25 mouse cellular contexts compared by ENCODE assay signal in the genomic region with DNA sequence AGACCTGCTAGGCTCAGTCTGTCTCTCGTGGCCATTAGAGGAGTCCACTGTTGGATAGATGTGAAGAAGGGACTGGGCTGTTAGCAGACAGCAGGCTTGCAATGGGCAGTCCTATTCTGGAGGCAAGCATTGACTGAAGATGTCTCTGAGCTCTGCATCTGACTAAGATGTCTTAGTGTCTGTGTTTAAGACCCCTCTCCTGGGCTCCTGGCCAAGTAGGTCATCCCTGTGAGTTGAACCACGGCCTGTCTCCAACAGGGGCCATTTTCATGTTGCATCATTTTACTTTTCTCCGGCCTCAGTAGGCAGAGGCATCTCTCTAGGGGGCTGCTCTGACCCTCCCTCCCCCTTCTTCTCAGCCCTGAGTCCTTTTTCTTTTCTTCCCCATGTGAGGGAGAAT. TPM values are rescaled to one million over a fixed set of nuclear protein-coding genes. Genes with fewer than 3 reads are reported as not detected.
A peak's percentile ranks its signal among the peaks of the same experiment; 100 is the strongest.
DNase-seq lines count a peak whose midpoint lies in the region; ATAC-seq and TF ChIP-seq lines count a peak whose summit lies in the region.
"Had no signal": no experiment of that assay in that cellular context is flagged by ENCODE, and none has a peak within 500 bp of the region (broad histone marks: within the 10 kb centered on the region; RNA-seq: fewer than 3 reads in every experiment).

No protein-coding gene starts in this region.

- no peaks in the 10 kb centered on the region for H3K36me3 ChIP-seq in intestine, embryonic 14.5 days (ENCODE audit: control insufficient read depth, insufficient read depth, low read length)
- H3K36me3 ChIP-seq in intestine, postnatal 0 days (ENCODE audit: control insufficient read depth, insufficient read depth): no peaks in the 10 kb centered on the region
- H3K36me3 ChIP-seq in lung, embryonic 15.5 days: no peaks in the 10 kb centered on the region
- no peaks in the 10 kb centered on the region for H3K36me3 ChIP-seq in embryonic facial prominence, embryonic 15.5 days
- H3K36me3 ChIP-seq in intestine, embryonic 16.5 days (ENCODE audit: control insufficient read depth, insufficient read depth, low read length): no peaks in the 10 kb centered on the region
- H3K36me3 ChIP-seq: heart, embryonic 10.5 days; heart, embryonic 15.5 days; hindbrain, embryonic 12.5 days; limb, embryonic 13.5 days had no signal

- no peaks in the 10 kb centered on the region for H3K9me3 ChIP-seq in intestine, embryonic 14.5 days (ENCODE audit: control insufficient read depth, low read length)
- H3K9me3 ChIP-seq in intestine, postnatal 0 days (ENCODE audit: control insufficient read depth): no peaks in the 10 kb centered on the region
- no peaks in the 10 kb centered on the region for H3K9me3 ChIP-seq in lung, embryonic 15.5 days
- H3K9me3 ChIP-seq in embryonic facial prominence, embryonic 15.5 days (replicated peaks): no peaks in the 10 kb centered on the region
- no peaks in the 10 kb centered on the region for H3K9me3 ChIP-seq in intestine, embryonic 16.5 days (ENCODE audit: control insufficient read depth, low read length)
- H3K9me3 ChIP-seq: heart, embryonic 10.5 days; heart, embryonic 15.5 days; hindbrain, embryonic 12.5 days; limb, embryonic 13.5 days had no signal

- TF ChIP-seq CTCF in intestine, postnatal 0 days (IDR thresholded peaks at IDR 0.05; ENCODE audit: low read depth): no peak

- H3K4me3 ChIP-seq in intestine, embryonic 14.5 days (ENCODE audit: low read depth, low read length): no peak overlapping the region
- no peak overlapping the region for H3K4me3 ChIP-seq in intestine, postnatal 0 days (ENCODE audit: low read depth, low read length)
- no peak overlapping the region for H3K4me3 ChIP-seq in lung, embryonic 15.5 days
- H3K4me3 ChIP-seq in embryonic facial prominence, embryonic 15.5 days (replicated peaks): no peak overlapping the region
- H3K4me3 ChIP-seq in intestine, embryonic 16.5 days (ENCODE audit: low read length): no peak overlapping the region
- H3K4me3 ChIP-seq: heart, embryonic 10.5 days; heart, embryonic 15.5 days; hindbrain, embryonic 12.5 days; limb, embryonic 13.5 days had no signal

- H3K27me3 ChIP-seq in intestine, embryonic 14.5 days (replicated peaks; ENCODE audit: control insufficient read depth, insufficient read depth, low read length): no peaks in the 10 kb centered on the region
- H3K27me3 ChIP-seq in intestine, postnatal 0 days (replicated peaks; ENCODE audit: control insufficient read depth, insufficient read depth, low read length): no peaks in the 10 kb centered on the region
- no peaks in the 10 kb centered on the region for H3K27me3 ChIP-seq in lung, embryonic 15.5 days
- H3K27me3 ChIP-seq in embryonic facial prominence, embryonic 15.5 days: no peaks in the 10 kb centered on the region
- H3K27me3 ChIP-seq in intestine, embryonic 16.5 days (replicated peaks; ENCODE audit: control insufficient read depth, insufficient read depth, low read length): no peaks in the 10 kb centered on the region
- H3K27me3 ChIP-seq: heart, embryonic 15.5 days; hindbrain, embryonic 12.5 days; limb, embryonic 13.5 days; Patski had no signal

- no peak for DNase-seq in intestine, embryonic 14.5 days (ENCODE audit: low spot score)
- DNase-seq in lung, postnatal 4 days: no peak
- DNase-seq in embryo, embryonic 10.5 days (ENCODE audit: low spot score): no peak
- no peak for DNase-seq in thymus, postnatal 0 days (ENCODE audit: low spot score)
- DNase-seq: adrenal gland, postnatal 10 days; cerebellum, adult 8-10 months; gastrocnemius, postnatal 25 days; heart, adult 11 months; kidney, adult 2 months; kidney, postnatal 14 days; layer of hippocampus, adult 9-11 months; midbrain, embryonic 14.5 days; thymus, postnatal 4 days had no signal

- peaks cover 17% of the 10 kb centered on the region for H3K4me1 ChIP-seq in intestine, embryonic 14.5 days (replicated peaks; ENCODE audit: control insufficient read depth, insufficient read depth, low read length)
- H3K4me1 ChIP-seq in intestine, postnatal 0 days (replicated peaks; ENCODE audit: control insufficient read depth, insufficient read depth, low read length): no peaks in the 10 kb centered on the region
- peaks cover 34% of the 10 kb centered on the region for H3K4me1 ChIP-seq in lung, embryonic 15.5 days
- peaks cover 31% of the 10 kb centered on the region for H3K4me1 ChIP-seq in embryonic facial prominence, embryonic 15.5 days
- H3K4me1 ChIP-seq in intestine, embryonic 16.5 days (ENCODE audit: control insufficient read depth, insufficient read depth, low read length): peaks cover 15% of the 10 kb centered on the region

- H3K27ac ChIP-seq in intestine, embryonic 14.5 days (ENCODE audit: low read depth): peak overlapping the region; percentile 5; the same call in 1 of the 2 replicates
- H3K27ac ChIP-seq in intestine, postnatal 0 days (ENCODE audit: low read depth, low read length): no peak overlapping the region
- no peak overlapping the region for H3K27ac ChIP-seq in lung, embryonic 15.5 days
- peak overlapping the region; percentile 60 for H3K27ac ChIP-seq in embryonic facial prominence, embryonic 15.5 days (replicated peaks)
- H3K27ac ChIP-seq in intestine, embryonic 16.5 days (ENCODE audit: low read length): peak overlapping the region; percentile 34; the same call in 1 of the 2 replicates
- H3K27ac ChIP-seq: heart, embryonic 10.5 days; heart, embryonic 15.5 days; hindbrain, embryonic 12.5 days; hindbrain, postnatal 0 days; limb, embryonic 13.5 days had no signal

- no peak overlapping the region for H3K4me2 ChIP-seq in intestine, embryonic 14.5 days (ENCODE audit: low read length)
- no peak overlapping the region for H3K4me2 ChIP-seq in intestine, postnatal 0 days (replicated peaks; ENCODE audit: low read depth)
- no peak overlapping the region for H3K4me2 ChIP-seq in lung, embryonic 15.5 days
- H3K4me2 ChIP-seq in embryonic facial prominence, embryonic 15.5 days (replicated peaks): no peak overlapping the region
- no peak overlapping the region for H3K4me2 ChIP-seq in intestine, embryonic 16.5 days (ENCODE audit: low read depth, low read length)
- H3K4me2 ChIP-seq: heart, embryonic 15.5 days; hindbrain, embryonic 12.5 days; limb, embryonic 13.5 days; liver, embryonic 11.5 days had no signal

- WGBS in intestine, embryonic 14.5 days: 36% methylated on average over 3 of the region's 3 CpGs
- WGBS in intestine, postnatal 0 days: 62% methylated on average over 3 of the region's 3 CpGs
- WGBS in lung, embryonic 15.5 days: 43% methylated on average over 3 of the region's 3 CpGs
- WGBS in embryonic facial prominence, embryonic 15.5 days: 41% methylated on average over 3 of the region's 3 CpGs
- WGBS in intestine, embryonic 16.5 days: 42% methylated on average over 3 of the region's 3 CpGs

- ATAC-seq in intestine, embryonic 14.5 days (replicated peaks; ENCODE audit: low FRiP score, low TSS enrichment, low read depth): no peak
- no peak for ATAC-seq in intestine, postnatal 0 days
- ATAC-seq in lung, embryonic 15.5 days (ENCODE audit: borderline replicate concordance, extremely low read depth, low FRiP score, low TSS enrichment): 0 out of 2 replicates have a peak, but pooled peaks have one; percentile 28
- no peak for ATAC-seq in embryonic facial prominence, embryonic 15.5 days (ENCODE audit: insufficient number of reproducible peaks, low FRiP score, low TSS enrichment, low read depth)
- ATAC-seq in intestine, embryonic 16.5 days: no peak
- ATAC-seq: forebrain, embryonic 14.5 days; hindbrain, postnatal 0 days; Patski had no signal

- no peak overlapping the region for H3K9ac ChIP-seq in intestine, embryonic 14.5 days (ENCODE audit: low read length)
- no peak overlapping the region for H3K9ac ChIP-seq in intestine, postnatal 0 days (ENCODE audit: low read depth, low read length)
- no peak overlapping the region for H3K9ac ChIP-seq in lung, embryonic 15.5 days
- H3K9ac ChIP-seq in embryonic facial prominence, embryonic 15.5 days: no peak overlapping the region
- H3K9ac ChIP-seq in intestine, embryonic 16.5 days (ENCODE audit: low read depth, low read length): no peak overlapping the region
- H3K9ac ChIP-seq: heart, embryonic 15.5 days; hindbrain, embryonic 12.5 days; limb, embryonic 13.5 days had no signal

RNA-seq across cellular contexts. Expression of a gene that starts 52.8 kb away (rescaled TPM):
- polyA plus RNA-seq in intestine, embryonic 14.5 days (2014; fragmentation: Nextera tagmentation; extraction: Ambion mirVana): 29.3 and 33.6 TPM in 2 replicates
- polyA plus RNA-seq in intestine, postnatal 0 days (2015; fragmentation: Nextera tagmentation; extraction: Ambion mirVana): 12.4 and 13.4 TPM in 2 replicates
- polyA plus RNA-seq in lung, embryonic 15.5 days (2015; fragmentation: Nextera tagmentation; extraction: Ambion mirVana): 45.5 and 47.0 TPM in 2 replicates
- polyA plus RNA-seq in embryonic facial prominence, embryonic 15.5 days (2015; fragmentation: Nextera tagmentation; extraction: Ambion mirVana): 53.6 and 53.7 TPM in 2 replicates
- 20.4 and 21.8 TPM in 2 replicates for polyA plus RNA-seq in intestine, embryonic 16.5 days (2015; fragmentation: Nextera tagmentation; extraction: Ambion mirVana)
- polyA plus RNA-seq in thymus, postnatal 0 days (2015; fragmentation: Nextera tagmentation; extraction: Ambion mirVana): 4.9 and 6.4 TPM in 2 replicates

Comparison
In these comparisons a context has a peak if more than half of its experiments do, and no peak if none do; other contexts are left out.
1. H3K27ac ChIP-seq: peak in intestine, embryonic 14.5 days (single experiment), embryonic facial prominence, embryonic 15.5 days (single experiment) and intestine, embryonic 16.5 days (single experiment); none in intestine, postnatal 0 days (single experiment) and lung, embryonic 15.5 days (single experiment).